In genomic region chr7:24973902-24974301, GRCm38 (mm10) we compare ENCODE assay signal across 20 mouse cellular contexts. TPM values are rescaled to one million over a fixed set of nuclear protein-coding genes. Genes with fewer than 3 reads are reported as not detected.
A peak's percentile ranks its signal among the peaks of the same experiment; 100 is the strongest.
DNase-seq lines count a peak whose midpoint lies in the region; ATAC-seq and TF ChIP-seq lines count a peak whose summit lies in the region.
"Had no signal": no experiment of that assay in that cellular context is flagged by ENCODE, and none has a peak within 500 bp of the region (broad histone marks: within the 10 kb centered on the region; RNA-seq: fewer than 3 reads in every experiment).

No protein-coding gene starts in this region.

- no peak for TF ChIP-seq CTCF in MEL (IDR thresholded peaks at IDR 0.05 in 2 of 3, conservative IDR thresholded peaks at IDR 0.05 in 1 of 3; ENCODE audit: control insufficient read depth in 1 of 3, insufficient read depth in 1 of 3, low read depth in 2 of 3, low read length in 3 of 3, poor library complexity in 1 of 3, severe bottlenecking in 1 of 3)
- no peak for TF ChIP-seq CTCF in hindbrain, postnatal 0 days (IDR thresholded peaks at IDR 0.05; ENCODE audit: low read depth)

- no peak for ATAC-seq in embryonic facial prominence, embryonic 13.5 days (ENCODE audit: insufficient number of reproducible peaks, insufficient read depth, low FRiP score, low TSS enrichment, low read depth)
- ATAC-seq in hindbrain, postnatal 0 days, result no peak
- ATAC-seq: activated CD4-positive, CD25-positive, alpha-beta regulatory T cell, adult 4 months; forebrain, embryonic 13.5 days; forebrain, embryonic 15.5 days; forebrain, postnatal 0 days; Patski had no signal

- H3K79me2 ChIP-seq in MEL (ENCODE audit: control insufficient read depth, insufficient read depth, low read length, poor library complexity), result peaks cover 6% of the 10 kb centered on the region; the same call in 1 of the 2 replicates

- H3K36me3 ChIP-seq in embryonic facial prominence, embryonic 13.5 days, result peaks cover 7% of the 10 kb centered on the region
- no peaks in the 10 kb centered on the region for H3K36me3 ChIP-seq in embryonic facial prominence, embryonic 10.5 days (replicated peaks)
- H3K36me3 ChIP-seq in MEL (ENCODE audit: control insufficient read depth in 1 of 2, insufficient read depth in 2 of 2, low read length in 2 of 2), result peaks cover 0 to 21% of the 10 kb centered on the region in 2 experiments; a peak in 2 of 4 replicates
- peaks cover 17% of the 10 kb centered on the region for H3K36me3 ChIP-seq in hindbrain, postnatal 0 days (ENCODE audit: insufficient read depth, low read length)

- H3K9ac ChIP-seq in embryonic facial prominence, embryonic 13.5 days, result 0 out of 2 replicates have a peak overlapping the region, but pooled peaks have one; percentile 27
- H3K9ac ChIP-seq in MEL (ENCODE audit: control insufficient read depth, low read depth, low read length, poor library complexity, severe bottlenecking), result no peak overlapping the region; the same call in 1 of the 2 replicates
- no peak overlapping the region for H3K9ac ChIP-seq in hindbrain, postnatal 0 days (replicated peaks; ENCODE audit: low read length)
- H3K9ac ChIP-seq: forebrain, embryonic 13.5 days; forebrain, embryonic 15.5 days; forebrain, postnatal 0 days had no signal

- H3K27ac ChIP-seq in embryonic facial prominence, embryonic 13.5 days, result no peak overlapping the region
- H3K27ac ChIP-seq in embryonic facial prominence, embryonic 10.5 days (replicated peaks), result no peak overlapping the region
- H3K27ac ChIP-seq in MEL (ENCODE audit: control insufficient read depth, low read depth, low read length), result no peak overlapping the region
- H3K27ac ChIP-seq in hindbrain, postnatal 0 days, result no peak overlapping the region
- H3K27ac ChIP-seq: forebrain, embryonic 13.5 days; forebrain, embryonic 15.5 days had no signal

- peaks cover 11% of the 10 kb centered on the region; the same call in 1 of the 2 replicates for H3K4me1 ChIP-seq in embryonic facial prominence, embryonic 13.5 days
- peaks cover 10% of the 10 kb centered on the region for H3K4me1 ChIP-seq in embryonic facial prominence, embryonic 10.5 days
- H3K4me1 ChIP-seq in MEL (ENCODE audit: control insufficient read depth in 1 of 2, insufficient read depth in 2 of 2, low read length in 2 of 2), result peaks cover 7 to 25% of the 10 kb centered on the region in 2 experiments
- no peaks in the 10 kb centered on the region for H3K4me1 ChIP-seq in hindbrain, postnatal 0 days (ENCODE audit: insufficient read depth, low read length)

- no peak for TF ChIP-seq EP300 in MEL (IDR thresholded peaks at IDR 0.05; ENCODE audit: low read depth in 1 of 2, low read length in 2 of 2)

- DNase-seq in cerebellum, adult 9-10 months, result peak; percentile 67
- DNase-seq in cerebellum, adult 8-10 months, result no peak
- no peak for DNase-seq in embryonic facial prominence, embryonic 10.5 days (ENCODE audit: low spot score)
- DNase-seq in MEL (ENCODE audit: low read depth, low spot score), result peak; percentile 21
- no peak for DNase-seq in hindbrain, postnatal 0 days (ENCODE audit: low spot score)
- DNase-seq: adrenal gland, adult 8-10 months; adrenal gland, postnatal 14 days; adrenal gland, postnatal 36 days; cerebellum, adult 2 months; forebrain, postnatal 0 days had no signal

- no peak for TF ChIP-seq RAD21 in MEL (IDR thresholded peaks at IDR 0.05; ENCODE audit: low read depth, low read length)

- no peaks in the 10 kb centered on the region for H3K9me3 ChIP-seq in embryonic facial prominence, embryonic 13.5 days
- 0 out of 2 replicates have a peak, but pooled peaks cover under 1% of the 10 kb centered on the region for H3K9me3 ChIP-seq in embryonic facial prominence, embryonic 10.5 days
- H3K9me3 ChIP-seq in MEL (replicated peaks; ENCODE audit: insufficient read depth, low read length), result no peaks in the 10 kb centered on the region
- no peaks in the 10 kb centered on the region for H3K9me3 ChIP-seq in hindbrain, postnatal 0 days (ENCODE audit: low read length)
- H3K9me3 ChIP-seq: forebrain, embryonic 13.5 days; forebrain, embryonic 15.5 days had no signal

- H3K4me3 ChIP-seq in embryonic facial prominence, embryonic 13.5 days, result no peak overlapping the region
- H3K4me3 ChIP-seq in embryonic facial prominence, embryonic 10.5 days, result no peak overlapping the region
- no peak overlapping the region for H3K4me3 ChIP-seq in MEL (ENCODE audit: control insufficient read depth in 1 of 2, insufficient read depth in 1 of 2, low read depth in 2 of 2, low read length in 2 of 2)
- no peak overlapping the region for H3K4me3 ChIP-seq in hindbrain, postnatal 0 days (ENCODE audit: low read length)
- H3K4me3 ChIP-seq: forebrain, embryonic 13.5 days; forebrain, embryonic 15.5 days had no signal

- 64% methylated on average over 5 of the region's 5 CpGs for WGBS in embryonic facial prominence, embryonic 13.5 days
- WGBS in embryonic facial prominence, embryonic 10.5 days, result 64% methylated on average over 5 of the region's 5 CpGs
- WGBS in hindbrain, postnatal 0 days, result 72% methylated on average over 5 of the region's 5 CpGs

- no peak overlapping the region for H3K4me2 ChIP-seq in embryonic facial prominence, embryonic 13.5 days
- H3K4me2 ChIP-seq in hindbrain, postnatal 0 days (ENCODE audit: low read depth, low read length), result no peak overlapping the region
- H3K4me2 ChIP-seq: forebrain, embryonic 13.5 days; forebrain, embryonic 15.5 days had no signal

- TF ChIP-seq POLR2A in MEL (IDR thresholded peaks at IDR 0.05; ENCODE audit: control insufficient read depth in 1 of 2, insufficient read depth in 1 of 2, low read depth in 1 of 2, low read length in 2 of 2, poor library complexity in 1 of 2), result no peak

- no peaks in the 10 kb centered on the region for H3K27me3 ChIP-seq in embryonic facial prominence, embryonic 13.5 days
- no peaks in the 10 kb centered on the region for H3K27me3 ChIP-seq in embryonic facial prominence, embryonic 10.5 days (replicated peaks; ENCODE audit: low read depth, poor library complexity, severe bottlenecking)
- H3K27me3 ChIP-seq in MEL (ENCODE audit: control insufficient read depth in 1 of 2, insufficient read depth in 2 of 2, low read length in 2 of 2), result no peaks in the 10 kb centered on the region
- no peaks in the 10 kb centered on the region for H3K27me3 ChIP-seq in hindbrain, postnatal 0 days (ENCODE audit: insufficient read depth, low read length)
- H3K27me3 ChIP-seq: forebrain, embryonic 13.5 days; forebrain, embryonic 15.5 days had no signal

TF ChIP-seq in MEL, 35 proteins besides CTCF, POLR2A, EP300 and RAD21:
- TF ChIP-seq ELF1 (IDR thresholded peaks at IDR 0.05; ENCODE audit: low read depth, low read length), result no peak
- TF ChIP-seq MYB (IDR thresholded peaks at IDR 0.05; ENCODE audit: low read depth, low read length), result no peak
- no peak for TF ChIP-seq CHD2 (IDR thresholded peaks at IDR 0.05; ENCODE audit: low read length)
- no peak for TF ChIP-seq ZC3H11A (IDR thresholded peaks at IDR 0.05; ENCODE audit: low read depth, low read length)
- TF ChIP-seq MAZ (IDR thresholded peaks at IDR 0.05; ENCODE audit: low read depth, low read length), result no peak
- no peak for TF ChIP-seq ZNF384 (IDR thresholded peaks at IDR 0.05; ENCODE audit: low read depth, low read length)
- TF ChIP-seq ZMIZ1 (IDR thresholded peaks at IDR 0.05; ENCODE audit: low read depth, low read length), result no peak
- no peak for TF ChIP-seq RCOR1 (IDR thresholded peaks at IDR 0.05; ENCODE audit: low read depth, low read length)
- no peak for TF ChIP-seq ETS1 (IDR thresholded peaks at IDR 0.05; ENCODE audit: low read depth, low read length)

RNA-seq across cellular contexts. Expression of gene Rabac1, which starts 1.3 kb away (rescaled TPM):
- polyA plus RNA-seq in embryonic facial prominence, embryonic 13.5 days (2015; fragmentation: Nextera tagmentation; extraction: Ambion mirVana), result 141 and 163 TPM in 2 replicates
- 69.5 and 76.1 TPM in 2 replicates for polyA plus RNA-seq in embryonic facial prominence, embryonic 10.5 days (2016; fragmentation: Nextera tagmentation; extraction: Ambion mirVana)
- total RNA-seq in MEL (2012; rRNA removed), result 205 and 240 TPM in 2 replicates
- polyA plus RNA-seq in MEL (2012; ENCODE audit: insufficient read depth in 1 of 2, insufficient read length in 2 of 2, low read depth in 1 of 2, low replicate concordance in 2 of 2, missing spikeins in 1 of 2), result 100 to 1,000 TPM in 1 of 2 experiments, not detected in 1; 223 TPM
- total RNA-seq in hindbrain, postnatal 0 days (2014; rRNA removed), result 705 and 708 TPM in 2 replicates
- 497 and 530 TPM in 2 replicates for polyA plus RNA-seq in hindbrain, postnatal 0 days (2015; fragmentation: Nextera tagmentation; extraction: Ambion mirVana)

RNA-seq across cellular contexts. Expression of gene Gm4881, which starts 29.6 kb away (rescaled TPM):
- not detected in 2 replicates for polyA plus RNA-seq in embryonic facial prominence, embryonic 13.5 days (2015; fragmentation: Nextera tagmentation; extraction: Ambion mirVana)
- 0.17 TPM in 1 of 2 replicates, not detected in the other for polyA plus RNA-seq in embryonic facial prominence, embryonic 10.5 days (2016; fragmentation: Nextera tagmentation; extraction: Ambion mirVana)
- total RNA-seq in MEL (2012; rRNA removed), result not detected in 2 replicates
- polyA plus RNA-seq in MEL (2012; ENCODE audit: insufficient read depth in 1 of 2, insufficient read length in 2 of 2, low read depth in 1 of 2, low replicate concordance in 2 of 2, missing spikeins in 1 of 2), result under 1 TPM in 1 of 2 experiments, not detected in 1; 0.13 TPM
- 0.90 and 6.6 TPM in 2 replicates for total RNA-seq in hindbrain, postnatal 0 days (2014; rRNA removed)
- 2.4 TPM in 2 replicates for polyA plus RNA-seq in hindbrain, postnatal 0 days (2015; fragmentation: Nextera tagmentation; extraction: Ambion mirVana)
- total RNA-seq: adrenal gland, adult 18-20 months; adrenal gland, adult 8-10 months; adrenal gland, postnatal 14 days; adrenal gland, postnatal 36 days; ES-E14 had no signal
- polyA plus RNA-seq: activated CD4-positive, CD25-positive, alpha-beta regulatory T cell, adult 4 months; C2C12; cortical plate, adult 2 months; embryonic facial prominence, embryonic 14.5 days; Patski had no signal

RNA-seq across cellular contexts. Expression of gene Atp1a3, which starts 31.9 kb away (rescaled TPM):
- polyA plus RNA-seq in embryonic facial prominence, embryonic 13.5 days (2015; fragmentation: Nextera tagmentation; extraction: Ambion mirVana), result 2.0 and 2.3 TPM in 2 replicates
- polyA plus RNA-seq in embryonic facial prominence, embryonic 10.5 days (2016; fragmentation: Nextera tagmentation; extraction: Ambion mirVana), result 4.4 and 5.4 TPM in 2 replicates
- 0.19 and 0.26 TPM in 2 replicates for total RNA-seq in MEL (2012; rRNA removed)
- 1 to 10 TPM in 1 of 2 experiments, not detected in 1; 3.5 TPM for polyA plus RNA-seq in MEL (2012; ENCODE audit: insufficient read depth in 1 of 2, insufficient read length in 2 of 2, low read depth in 1 of 2, low replicate concordance in 2 of 2, missing spikeins in 1 of 2)
- total RNA-seq in hindbrain, postnatal 0 days (2014; rRNA removed), result 572 and 588 TPM in 2 replicates
- polyA plus RNA-seq in hindbrain, postnatal 0 days (2015; fragmentation: Nextera tagmentation; extraction: Ambion mirVana), result 649 and 730 TPM in 2 replicates

Comparison
In these comparisons a context has a peak if more than half of its experiments do, and no peak if none do; other contexts are left out.
1. DNase-seq: peak in cerebellum, adult 9-10 months (single experiment) and MEL (single experiment); none in cerebellum, adult 8-10 months (single experiment), embryonic facial prominence, embryonic 10.5 days (single experiment) and hindbrain, postnatal 0 days (single experiment).
2. RNA of gene Atp1a3, which starts 31.9 kb away (polyA plus RNA-seq): 649 to 730 TPM in hindbrain, postnatal 0 days; 4.4 to 5.4 TPM in embryonic facial prominence, embryonic 10.5 days, 3.5 TPM in MEL and 2.0 to 2.3 TPM in embryonic facial prominence, embryonic 13.5 days; every median in the first group is over 100 times any median in the second.